Mouse (Mus musculus) layer of hippocampus, adult 9-10 months (tissue): ENCODE results near the gene 1700024P04Rik.

Experiments
- DNase-seq: peaks from one replicate; pipeline ENCODE4 v3.0.0; 2022; ENCODE audit warnings: low spot score

Gene 1700024P04Rik

DNA sequence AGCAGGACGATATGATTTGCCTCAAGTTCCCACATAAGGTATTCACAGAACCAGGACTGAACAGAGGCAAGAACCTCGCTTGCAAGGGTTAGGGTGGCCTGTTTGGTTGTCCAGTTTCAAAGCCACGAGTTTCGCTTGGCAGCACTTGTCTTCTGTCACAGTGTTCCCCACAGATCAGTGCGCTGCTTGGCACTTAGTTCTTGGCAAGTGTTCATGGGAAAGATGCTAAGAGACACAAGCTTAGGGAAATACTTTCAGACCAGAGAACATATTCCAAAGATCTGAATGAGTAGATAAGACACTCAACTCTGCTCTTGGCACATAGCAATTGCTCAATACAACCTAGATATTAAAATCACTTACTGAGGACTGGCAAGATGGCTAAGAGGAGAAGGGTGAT lies 17.8 kb downstream of the 1700024P04Rik start:
- no peak for DNase-seq

DNA sequence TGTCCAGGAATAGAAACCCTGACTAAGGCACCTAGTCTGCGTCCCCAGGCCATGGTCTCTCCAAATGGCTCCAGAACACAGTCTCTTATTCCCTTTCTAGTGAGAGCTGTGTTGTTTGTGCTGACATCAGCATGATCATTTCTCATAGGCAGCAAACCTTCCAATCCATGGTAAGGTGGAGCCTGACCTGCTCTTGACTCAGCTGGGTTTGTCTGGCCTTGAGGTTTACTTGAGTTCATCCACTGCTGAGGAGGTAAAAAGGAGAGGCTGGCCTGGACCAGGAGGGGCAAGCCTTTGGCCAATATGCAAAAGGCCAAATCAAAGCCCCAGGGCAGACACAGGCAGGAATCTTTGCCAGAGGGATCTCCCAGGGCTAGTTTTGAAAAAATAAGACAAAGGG lies 20.8 kb downstream of the 1700024P04Rik start:
- no peak for DNase-seq

DNA sequence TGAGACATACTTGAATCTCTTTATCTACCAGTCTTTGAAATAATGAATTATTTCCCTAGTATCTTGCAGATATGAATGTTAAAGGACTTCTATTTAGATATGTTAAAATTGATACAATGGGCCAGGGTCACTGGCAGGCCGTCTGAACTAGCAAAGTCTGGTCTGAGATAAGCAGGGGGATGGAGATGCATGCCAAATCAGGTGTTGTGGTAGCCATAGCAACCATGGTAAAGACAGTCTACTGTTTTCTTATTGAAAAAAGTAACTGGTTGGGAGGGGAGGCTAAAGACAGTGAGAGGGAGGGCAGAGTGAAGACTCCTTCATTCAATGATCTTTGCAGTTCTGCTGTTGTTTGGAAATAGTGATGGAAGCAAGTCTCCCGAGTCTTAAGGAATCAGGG lies 26.2 kb downstream of the 1700024P04Rik start:
- DNase-seq, result no peak

DNA sequence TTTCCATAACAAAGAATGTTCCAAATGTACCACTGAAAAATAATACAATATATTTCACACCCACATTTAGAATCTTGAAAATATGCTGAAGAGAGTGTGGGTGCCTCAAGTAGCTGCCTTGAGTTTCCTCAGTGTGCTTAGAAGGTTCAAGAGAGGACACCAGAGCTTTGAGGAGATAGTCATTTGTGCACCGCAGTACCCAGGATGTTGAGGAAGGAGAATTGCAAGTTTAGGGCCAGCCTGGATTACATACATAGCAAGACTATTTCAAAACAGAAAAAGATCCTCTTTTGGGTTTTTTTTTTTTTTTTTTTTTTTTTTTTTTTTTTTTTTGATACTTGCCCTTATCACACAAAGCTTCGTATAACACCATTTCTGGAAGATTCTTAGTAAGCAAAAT lies 28.2 kb downstream of the 1700024P04Rik start:
- no peak for DNase-seq

DNA sequence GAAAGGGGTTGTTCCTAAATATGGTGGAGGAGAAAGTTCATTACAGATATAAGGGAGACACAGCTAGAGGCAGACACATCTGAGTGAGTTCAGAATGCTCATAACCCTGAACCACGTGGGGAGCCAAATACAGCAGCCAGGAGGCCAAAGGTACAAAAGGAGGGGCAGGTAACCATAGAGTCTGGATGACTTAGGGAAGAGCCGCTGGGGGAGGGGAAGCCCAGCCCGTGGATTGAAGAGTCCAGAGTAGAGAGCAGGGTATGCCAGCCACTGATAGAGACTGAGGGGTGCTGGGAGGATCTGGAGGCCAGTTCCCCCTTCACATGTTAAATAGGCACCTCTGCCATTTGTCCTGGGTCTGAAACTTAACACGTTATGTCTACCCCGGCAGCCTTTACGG lies 28.7 kb downstream of the 1700024P04Rik start:
- no peak for DNase-seq

DNA sequence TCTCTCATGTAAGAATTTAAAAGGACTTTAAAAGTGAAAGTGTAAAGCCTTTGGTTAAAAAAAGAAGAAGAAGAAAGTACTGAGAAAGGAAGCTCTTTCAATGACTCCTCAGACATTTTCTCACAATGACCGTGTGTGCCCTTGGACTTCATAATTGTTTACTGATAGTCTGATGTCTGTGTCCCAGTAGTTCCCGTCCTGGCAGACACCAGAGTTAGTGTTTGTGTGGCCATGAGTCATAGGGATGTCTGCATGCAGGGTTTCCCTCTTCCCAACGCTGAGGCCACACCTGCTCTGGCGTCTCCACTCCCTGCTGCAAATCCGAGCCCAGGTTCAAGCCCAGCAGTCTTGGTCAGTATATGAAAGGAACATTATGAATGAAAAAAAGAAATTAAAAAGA lies 29.1 kb downstream of the 1700024P04Rik start:
- DNase-seq, result no peak

DNA sequence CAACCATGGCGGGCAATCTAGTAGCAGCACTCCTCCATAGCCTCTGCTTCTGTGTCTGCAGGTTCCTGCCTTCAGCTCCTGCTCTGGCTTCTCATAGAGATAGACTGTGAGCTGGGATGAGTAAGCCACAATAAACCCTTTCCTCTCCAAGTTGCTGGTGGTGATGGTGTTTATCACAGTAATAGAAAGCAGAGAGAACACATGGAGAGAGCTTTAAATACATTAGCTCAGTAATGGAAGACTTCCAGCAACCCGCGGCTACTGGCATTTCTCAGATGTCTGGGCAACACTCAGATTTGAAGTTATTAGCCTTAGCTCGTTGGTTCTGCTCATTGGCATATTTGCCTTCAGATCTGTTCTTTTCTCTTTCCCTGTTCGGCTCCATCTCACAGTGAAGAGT lies 30.5 kb downstream of the 1700024P04Rik start:
- no peak for DNase-seq

DNA sequence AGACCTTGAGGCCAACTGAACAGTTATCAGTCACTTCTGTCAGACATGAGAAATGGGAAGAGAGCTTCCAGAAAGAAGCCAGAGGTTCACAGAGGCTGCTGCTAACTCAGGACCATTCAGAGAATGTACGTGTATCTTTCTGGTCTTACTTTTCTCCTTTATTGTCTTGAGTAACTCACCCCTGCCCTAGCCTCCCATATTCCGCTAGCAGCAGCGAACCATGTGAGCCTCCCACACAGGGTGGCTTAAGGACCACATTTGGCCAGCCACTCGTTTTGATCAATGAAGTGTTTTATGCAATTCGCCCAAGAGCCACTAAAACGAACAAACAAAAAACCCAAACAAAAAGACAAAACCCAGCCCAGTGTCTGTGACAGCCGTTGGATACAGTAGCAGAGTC lies 32.4 kb downstream of the 1700024P04Rik start:
- DNase-seq, result no peak

DNA sequence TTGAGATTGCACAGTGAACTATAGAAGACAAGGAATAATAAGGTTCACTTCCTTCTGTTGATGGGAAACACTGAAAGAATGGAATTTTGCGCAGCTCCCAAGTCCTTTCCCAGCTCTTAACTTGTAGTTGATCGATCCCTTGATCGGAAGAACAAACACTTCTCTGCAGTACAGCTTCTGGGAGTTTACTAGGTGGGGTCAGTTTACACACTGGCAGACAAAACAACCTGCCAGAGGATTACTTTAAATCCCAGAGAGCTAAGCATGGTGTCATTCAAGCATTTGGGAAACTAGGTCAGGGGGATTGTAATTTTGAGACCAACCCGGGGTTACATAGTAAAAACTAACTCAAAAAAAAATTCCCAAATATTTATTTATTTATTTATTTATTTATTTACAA lies 36.2 kb downstream of the 1700024P04Rik start:
- DNase-seq, result no peak

DNA sequence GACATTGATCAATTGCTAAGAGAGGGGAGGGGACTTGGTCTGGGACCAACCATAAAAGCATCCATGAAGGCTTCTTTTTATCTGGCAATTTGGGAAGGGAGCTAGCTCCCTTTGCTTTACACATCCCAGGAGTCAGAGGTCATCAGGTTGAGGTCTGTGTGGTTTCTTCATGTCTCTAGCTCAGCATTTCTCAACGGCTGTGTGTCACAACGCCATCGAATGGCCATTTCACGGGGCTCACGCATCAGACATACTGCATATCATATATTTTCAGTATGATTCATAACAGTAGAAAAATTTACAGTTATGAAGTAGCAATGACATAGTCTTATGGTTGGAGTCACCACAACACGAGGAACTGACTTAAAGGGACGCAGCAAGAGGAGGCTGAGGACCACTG lies 37.9 kb downstream of the 1700024P04Rik start:
- no peak for DNase-seq

DNA sequence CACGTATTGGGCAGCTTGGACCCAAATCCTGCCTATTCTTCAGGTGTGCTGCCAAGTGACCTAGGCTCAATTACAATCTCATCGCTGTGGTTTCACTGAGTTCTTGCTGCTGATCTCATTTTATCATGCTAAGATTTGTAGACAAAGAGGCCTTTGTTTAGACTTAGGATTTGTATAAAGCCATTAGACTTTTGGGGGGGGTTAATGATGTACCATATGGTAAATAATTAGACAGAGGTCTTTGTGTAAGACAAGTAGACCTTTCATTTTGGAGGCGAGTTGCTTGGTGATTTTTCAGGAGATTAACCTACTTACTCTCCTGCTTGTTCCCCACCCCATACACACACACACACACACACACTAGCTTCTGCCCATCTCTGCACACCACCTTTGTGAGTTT lies 38.5 kb downstream of the 1700024P04Rik start:
- DNase-seq, result no peak

DNA sequence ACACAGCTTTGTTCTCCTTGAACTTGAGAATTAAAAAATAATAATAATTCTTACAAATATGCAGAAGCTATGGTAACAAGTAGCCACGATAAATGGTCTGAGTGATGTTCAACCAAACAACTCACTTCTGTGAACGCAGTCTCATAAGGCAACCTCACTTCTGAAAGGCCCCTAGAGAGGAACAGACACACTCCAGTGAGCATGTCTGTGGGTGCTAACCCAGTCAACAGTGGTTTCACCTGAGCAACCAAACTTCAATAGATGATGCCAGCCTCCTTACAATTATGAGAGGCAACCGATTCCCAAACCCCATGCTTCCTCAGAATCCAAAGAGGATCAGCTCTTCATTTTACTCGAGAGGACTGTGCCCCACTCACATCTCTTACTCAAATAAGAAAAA lies 39.0 kb downstream of the 1700024P04Rik start:
- DNase-seq, result no peak

DNA sequence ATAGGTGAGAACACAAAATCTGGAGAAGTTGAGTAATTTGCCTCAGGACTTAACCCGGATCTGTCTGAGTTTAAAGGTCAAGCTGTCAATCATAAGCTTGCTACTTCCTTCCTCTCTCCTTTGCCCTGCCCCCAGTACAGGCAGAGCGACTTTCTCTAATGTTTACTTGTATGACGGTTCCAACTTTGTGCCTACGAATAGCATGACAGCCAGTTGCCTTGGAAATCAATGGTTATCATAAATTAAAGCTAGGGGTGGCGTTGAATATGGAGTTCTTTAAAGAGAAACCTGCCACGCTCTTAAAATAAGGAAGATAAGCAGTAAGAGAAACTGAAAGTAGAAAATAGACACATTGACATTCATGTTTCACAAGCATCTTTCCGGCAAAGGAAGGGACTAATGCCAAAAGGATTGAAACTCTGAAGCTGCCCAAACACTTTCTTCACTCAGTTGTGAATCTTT lies 39.7 kb downstream of the 1700024P04Rik start:
- DNase-seq, result no peak

DNA sequence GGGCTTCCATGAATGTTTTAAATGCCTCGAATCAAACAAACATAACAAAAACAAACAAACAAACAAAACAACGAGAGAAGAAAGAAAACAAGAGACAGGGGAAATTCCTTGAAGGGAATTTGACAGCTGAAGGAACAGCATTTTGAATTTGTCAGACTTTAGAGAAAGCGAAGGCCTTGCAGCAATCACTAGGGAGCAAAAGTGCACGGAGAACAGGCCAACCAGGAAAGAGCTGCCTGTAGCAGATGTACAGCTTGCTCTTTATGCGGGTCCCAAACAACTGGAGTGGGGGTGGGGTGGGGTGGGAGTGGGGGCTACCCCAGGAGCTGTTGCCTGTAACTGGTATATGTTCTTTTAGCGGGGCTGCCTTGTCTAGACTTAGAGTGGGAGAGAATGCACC lies 42.0 kb downstream of the 1700024P04Rik start:
- no peak for DNase-seq

DNA sequence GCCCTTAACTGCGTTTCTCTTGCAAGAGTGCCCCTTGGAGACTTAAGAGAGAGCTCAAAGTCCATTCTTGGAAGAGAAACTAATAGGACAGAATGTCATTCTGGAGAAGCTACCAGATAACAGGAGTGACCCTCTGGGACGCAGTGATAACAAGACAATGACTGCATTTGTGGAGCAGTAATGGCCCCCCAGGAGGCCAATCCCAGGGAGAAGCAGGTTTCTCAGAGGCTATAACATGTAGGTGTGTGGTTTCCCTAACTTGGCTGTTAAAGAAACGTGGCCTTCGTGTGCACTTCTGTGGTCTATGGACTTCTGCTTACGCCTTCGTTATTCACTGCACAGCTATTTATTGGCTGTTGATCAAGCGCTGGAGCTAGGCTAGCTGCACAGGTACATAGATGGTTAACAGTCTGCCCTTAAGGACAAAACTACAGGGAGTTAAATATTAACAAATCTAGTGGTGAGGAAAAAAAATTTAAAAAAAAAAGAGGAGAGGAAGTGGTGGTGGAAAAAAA lies 42.5 kb downstream of the 1700024P04Rik start:
- no peak for DNase-seq

DNA sequence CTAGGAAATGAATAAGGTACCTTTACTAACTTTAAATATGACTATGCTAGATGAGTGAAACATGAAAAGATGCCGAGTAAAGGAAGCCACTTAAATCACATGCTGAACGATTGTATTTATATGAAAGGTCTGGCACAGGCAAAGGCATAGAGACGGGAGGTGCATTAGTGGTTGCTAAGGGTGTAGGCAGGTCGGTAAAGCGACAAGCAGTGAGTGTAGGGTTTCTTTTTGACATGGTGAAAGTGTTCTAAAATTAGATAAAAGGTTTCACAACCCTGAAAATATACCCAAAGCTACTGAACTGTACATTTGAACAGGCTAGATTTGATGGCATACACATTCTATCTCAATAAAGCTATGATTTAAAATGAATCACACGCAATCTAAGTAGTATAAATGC lies 47.3 kb downstream of the 1700024P04Rik start:
- no peak for DNase-seq
